Mouse (Mus musculus) kidney, embryonic 15.5 days (tissue): ENCODE data around the gene Osbpl7. TPM values are rescaled to one million over a fixed set of nuclear protein-coding genes. Genes with fewer than 3 reads are reported as not detected.

ENCODE experiments used
- ATAC-seq: fragments of 200-750 bp; cut with Nextera tagmentation; replicated peaks from 2 replicates; pipeline ENCODE4 v1.8.0; 2017; ENCODE audit warnings: moderate TSS enrichment; ENCODE audit not compliant: low FRiP score
- H3K27ac ChIP-seq: fragments of 300-500 bp; sonication (generic); 2 replicates; pipeline ENCODE4 v1.5.1; 2015; ENCODE audit warnings: mild to moderate bottlenecking, inconsistent platforms
- H3K27me3 ChIP-seq: fragments of 300-500 bp; sonication (generic); 2 replicates; pipeline ENCODE4 v1.6.1; 2015; ENCODE audit warnings: inconsistent platforms
- H3K36me3 ChIP-seq: fragments of 300-500 bp; sonication (generic); 2 replicates; pipeline ENCODE4 v1.6.1; 2015; ENCODE audit warnings: inconsistent platforms
- H3K4me1 ChIP-seq: fragments of 300-500 bp; sonication (generic); 2 replicates; pipeline ENCODE4 v1.6.1; 2015; ENCODE audit warnings: inconsistent platforms
- H3K4me2 ChIP-seq: fragments of 300-500 bp; sonication (generic); 2 replicates; pipeline ENCODE4 v1.6.1; 2015; ENCODE audit warnings: moderate library complexity, mild to moderate bottlenecking, inconsistent platforms
- H3K4me3 ChIP-seq: fragments of 300-500 bp; sonication (generic); replicated peaks from 2 replicates; pipeline ENCODE4 v1.5.1; 2015; ENCODE audit warnings: mild to moderate bottlenecking, inconsistent platforms
- H3K9ac ChIP-seq: fragments of 300-500 bp; sonication (generic); 2 replicates; pipeline ENCODE4 v1.6.1; 2015; ENCODE audit warnings: mild to moderate bottlenecking, inconsistent platforms
- H3K9me3 ChIP-seq: fragments of 300-500 bp; sonication (generic); replicated peaks from 2 replicates; pipeline ENCODE4 v1.6.1; 2016; ENCODE audit warnings: inconsistent platforms
- WGBS: fragments of 180-500 bp; shearing (Covaris S2); methylation state at CpG from one replicate; pipeline ENCODE4 v1.1.7; 2015; ENCODE audit warnings: mixed read lengths; 5-methylcytosine and 5-hydroxymethylcytosine counted together
- polyA plus RNA-seq: library from polyadenylated mRNA; unstranded; fragments of >200 nt; fragmentation: Nextera tagmentation; extraction: Ambion mirVana; gene quantifications from 2 replicates; pipeline ENCODE4 v1.2.1, GENCODE M21; 2015

The Osbpl7 gene
- 8.8 and 12.7 TPM in 2 replicates for polyA plus RNA-seq

DNA sequence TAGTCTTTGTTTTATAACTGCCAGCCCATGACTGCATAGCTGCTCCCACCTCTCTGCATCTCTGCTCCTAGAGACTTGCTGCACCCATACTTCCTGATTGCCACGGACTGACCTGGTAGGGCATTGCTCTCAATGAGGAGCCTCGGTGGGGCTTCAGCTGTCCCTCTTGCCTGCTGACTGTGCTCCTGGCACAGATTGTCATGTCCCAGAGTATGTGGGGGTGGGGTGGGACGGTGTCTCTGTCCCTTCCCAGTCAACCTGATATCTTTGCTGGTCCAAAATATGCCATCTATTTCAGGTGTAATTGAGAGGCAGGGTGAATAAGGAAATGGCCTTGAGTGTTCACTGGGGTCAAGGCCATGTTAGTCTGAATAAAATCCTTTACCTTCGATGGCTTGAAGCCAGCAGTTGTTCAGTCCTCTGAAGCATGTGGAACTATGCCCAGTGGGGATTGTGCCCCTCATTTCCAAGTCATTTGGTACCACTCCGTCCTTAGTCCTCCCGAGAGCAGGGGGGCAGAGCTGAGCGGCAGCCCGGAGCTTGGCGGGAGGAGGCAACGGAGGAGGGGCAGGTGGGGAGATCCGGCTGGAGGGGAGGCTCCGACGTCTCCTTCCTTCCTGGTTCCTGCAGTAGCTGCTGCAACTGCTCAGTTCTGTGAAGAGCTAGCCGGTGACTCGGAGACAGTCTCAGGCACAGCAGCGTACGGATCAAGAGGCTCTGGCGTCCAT lies at the start of gene Osbpl7:
TSS of gene Osbpl7 (plus strand) at position 413 of the 728 bp plus-strand sequence.
- WGBS: 6% methylated on average over 18 of the region's 18 CpGs
- Histone ChIP-seq H3K27ac (peak within 1 kb of the TSS; percentile 63), H3K27me3 (no peaks in the 10 kb centered on the region)

GRCm38 (mm10) chr11:97003170-97003569 lies 47.3 kb upstream of the Osbpl7 start:
- no peak for ATAC-seq
- Histone ChIP-seq H3K4me1 (peaks cover 13% of the 10 kb centered on the region), H3K27me3 (peaks cover 76% of the 10 kb centered on the region), H3K4me3 (no peak overlapping the region), H3K9ac (no peak overlapping the region), H3K4me2 (no peak overlapping the region), H3K9me3 (no peaks in the 10 kb centered on the region), H3K36me3 (no peaks in the 10 kb centered on the region), H3K27ac (no peak overlapping the region)
- 24% methylated on average over 5 of the region's 5 CpGs for WGBS

More for the DNA sequence above, at the start of gene Osbpl7:
- peak; percentile 70 for ATAC-seq
- Histone ChIP-seq H3K4me2 (peak within 1 kb of the TSS; percentile 88), H3K9me3 (no peaks in the 10 kb centered on the region; the same call in 1 of the 2 replicates), H3K36me3 (peaks cover 53% of the 10 kb centered on the region), H3K4me3 (peak within 1 kb of the TSS; percentile 63), H3K9ac (peak within 1 kb of the TSS; percentile 63), H3K4me1 (peaks cover 28% of the 10 kb centered on the region)

- 55% methylated on average over 9 of the region's 9 CpGs for WGBS
- H3K9me3 ChIP-seq: no peaks in the 10 kb centered on the region
- no peak for ATAC-seq
Observed at GRCm38 (mm10) chr11:97007093-97007794, 43.2 kb upstream of the Osbpl7 start.

GRCm38 (mm10) chr11:97009198-97009790 lies 41.1 kb upstream of the Osbpl7 start:
- no peak overlapping the region for H3K4me3 ChIP-seq
- H3K27me3 ChIP-seq: peaks cover 81% of the 10 kb centered on the region
- WGBS: 58% methylated on average over 8 of the region's 8 CpGs
- no peaks in the 10 kb centered on the region for H3K9me3 ChIP-seq
- H3K36me3 ChIP-seq: no peaks in the 10 kb centered on the region
- no peak for ATAC-seq
- H3K4me1 ChIP-seq: peaks cover 11% of the 10 kb centered on the region; the same call in 1 of the 2 replicates
- H3K9ac ChIP-seq: no peak overlapping the region
- H3K4me2 ChIP-seq: no peak overlapping the region
- H3K27ac ChIP-seq: no peak overlapping the region

More at GRCm38 (mm10) chr11:97007093-97007794, 43.2 kb upstream of the Osbpl7 start:
- Histone ChIP-seq H3K4me1 (peaks cover 14% of the 10 kb centered on the region; the same call in 1 of the 2 replicates), H3K9ac (no peak overlapping the region), H3K4me3 (no peak overlapping the region), H3K27me3 (peaks cover 79% of the 10 kb centered on the region), H3K36me3 (no peaks in the 10 kb centered on the region), H3K27ac (no peak overlapping the region), H3K4me2 (no peak overlapping the region)

- no peaks in the 10 kb centered on the region for H3K36me3 ChIP-seq
- 32% methylated on average over 8 of the region's 8 CpGs for WGBS
- H3K9ac ChIP-seq: no peak within 1 kb of the TSS
- H3K4me3 ChIP-seq: no peak within 1 kb of the TSS
- H3K9me3 ChIP-seq: no peaks in the 10 kb centered on the region
- ATAC-seq: no peak
- peaks cover 11% of the 10 kb centered on the region for H3K4me1 ChIP-seq
- H3K4me2 ChIP-seq: no peak within 1 kb of the TSS
- H3K27me3 ChIP-seq: peaks cover 98% of the 10 kb centered on the region
- no peak within 1 kb of the TSS for H3K27ac ChIP-seq
Observed at GRCm38 (mm10) chr11:97013121-97013670, 37.2 kb upstream of the Osbpl7 start, which contains the start of gene Sp6. Gene Sp6, plus strand, starts transcription at chr11:97013394.

DNA sequence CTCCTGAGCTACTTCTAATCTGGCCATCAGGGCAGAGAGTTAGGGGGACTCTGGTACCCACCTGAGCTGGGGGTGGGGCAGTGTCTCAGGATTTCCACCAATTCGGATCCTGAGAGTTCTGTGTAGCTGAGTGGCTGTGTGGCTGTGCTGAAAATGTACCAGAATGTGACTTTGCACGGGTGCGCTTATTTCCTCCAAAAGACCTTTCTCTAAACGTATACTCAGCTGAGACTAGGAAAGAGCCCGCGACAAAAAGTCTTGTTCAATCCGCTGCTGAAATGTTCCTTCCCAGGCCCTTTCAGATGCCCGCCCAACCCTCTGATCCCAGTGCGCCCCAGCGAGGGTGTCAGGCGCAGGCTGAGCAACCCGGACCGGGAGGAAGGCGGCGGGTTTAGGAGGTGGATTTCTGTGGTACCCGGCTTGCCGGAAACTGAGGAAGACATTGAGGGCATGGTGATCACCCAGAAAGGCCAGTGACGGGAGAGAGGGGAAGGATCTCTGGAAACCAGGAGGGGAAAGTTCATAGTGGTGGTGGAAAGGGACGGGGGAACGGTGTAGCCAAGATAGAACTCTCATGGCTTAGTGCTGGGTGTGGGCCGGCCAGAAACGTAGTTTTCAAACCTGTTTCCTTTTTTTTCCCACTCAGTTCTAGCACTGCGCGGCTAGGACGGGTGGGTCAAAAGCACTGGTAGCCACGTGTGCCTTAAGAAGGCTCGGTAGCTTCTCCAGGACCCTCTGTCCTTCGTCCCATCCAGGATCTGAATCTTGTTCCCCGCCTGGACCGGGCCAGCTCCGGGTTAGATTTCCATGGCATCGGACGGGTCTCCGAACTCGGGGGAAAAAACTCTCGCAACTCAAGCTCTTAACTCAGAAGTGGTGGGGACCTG lies 32.5 kb upstream of the Osbpl7 start:
- H3K9ac ChIP-seq: peak overlapping the region; percentile 35; the same call in 1 of the 2 replicates
- peaks cover 96% of the 10 kb centered on the region for H3K27me3 ChIP-seq
- ATAC-seq: no peak
- under 1% methylated on average over 36 of the region's 36 CpGs for WGBS
- no peak overlapping the region for H3K27ac ChIP-seq
- H3K4me2 ChIP-seq: peak overlapping the region; percentile 72
- H3K36me3 ChIP-seq: no peaks in the 10 kb centered on the region
- H3K4me1 ChIP-seq: peaks cover 50% of the 10 kb centered on the region
- H3K4me3 ChIP-seq: peak overlapping the region; percentile 44
- no peaks in the 10 kb centered on the region for H3K9me3 ChIP-seq

DNA sequence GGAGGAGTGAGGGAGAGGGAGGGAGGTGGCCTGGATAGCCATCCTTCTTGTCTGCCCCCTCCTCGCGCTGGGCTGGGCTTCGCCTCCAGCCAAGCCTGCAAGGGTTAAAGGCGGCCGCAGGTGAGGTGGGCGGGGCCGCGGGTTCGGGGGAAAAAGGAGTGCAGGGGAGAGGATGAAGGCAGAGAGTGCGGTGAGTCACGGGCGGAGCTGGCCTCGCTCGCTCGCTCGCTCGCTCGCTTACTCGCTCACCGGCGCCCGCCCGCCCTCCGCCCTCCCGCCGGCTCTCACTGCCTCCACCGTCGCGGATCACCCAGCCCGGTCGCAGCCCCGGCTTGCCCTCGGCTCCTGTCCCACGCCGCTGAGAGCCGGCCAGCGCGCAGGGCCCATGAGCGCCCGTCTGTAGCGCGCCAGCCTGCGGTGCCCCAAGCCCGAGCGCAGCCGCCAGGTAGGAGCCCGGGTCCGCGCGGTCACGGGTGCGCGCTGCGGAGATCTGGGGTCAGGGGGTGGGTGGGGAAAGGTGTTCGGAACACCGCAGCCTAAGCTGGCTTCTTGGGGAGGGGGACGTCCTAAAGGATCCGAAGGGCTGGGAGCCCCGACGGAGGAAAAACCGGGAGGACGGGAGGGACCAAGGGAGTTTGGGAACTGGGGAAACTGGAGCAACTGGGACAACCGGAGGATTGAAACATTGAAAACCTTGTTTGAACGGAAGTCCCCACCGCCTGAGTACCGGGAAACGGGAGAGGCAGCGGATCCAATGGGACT lies 31.7 kb upstream of the Osbpl7 start:
- peak overlapping the region; percentile 44 for H3K4me3 ChIP-seq
- no peaks in the 10 kb centered on the region for H3K9me3 ChIP-seq
- H3K27me3 ChIP-seq: peaks cover 96% of the 10 kb centered on the region
- H3K36me3 ChIP-seq: no peaks in the 10 kb centered on the region
- no peak overlapping the region for H3K27ac ChIP-seq
- H3K4me1 ChIP-seq: peaks cover 51% of the 10 kb centered on the region
- WGBS: under 1% methylated on average over 52 of the region's 68 CpGs
- peak overlapping the region; percentile 35; the same call in 1 of the 2 replicates for H3K9ac ChIP-seq
- ATAC-seq: 0 out of 2 replicates have a peak, but pooled peaks have one; percentile 14
- peak overlapping the region; percentile 72 for H3K4me2 ChIP-seq

GRCm38 (mm10) chr11:97019345-97019708 lies 31.1 kb upstream of the Osbpl7 start:
- Histone ChIP-seq H3K4me3 (peak overlapping the region; percentile 44), H3K4me2 (peak overlapping the region; percentile 72), H3K27ac (no peak overlapping the region), H3K9me3 (no peaks in the 10 kb centered on the region), H3K27me3 (peaks cover 96% of the 10 kb centered on the region), H3K9ac (no peak overlapping the region), H3K4me1 (peaks cover 52% of the 10 kb centered on the region), H3K36me3 (no peaks in the 10 kb centered on the region)
- no peak for ATAC-seq
- WGBS: 9% methylated on average over 13 of the region's 13 CpGs

- H3K9ac ChIP-seq: peak overlapping the region; percentile 60
- no peak overlapping the region for H3K27ac ChIP-seq
- peak; percentile 20 for ATAC-seq
- no peaks in the 10 kb centered on the region for H3K36me3 ChIP-seq
- peaks cover 82% of the 10 kb centered on the region for H3K27me3 ChIP-seq
- no peaks in the 10 kb centered on the region for H3K9me3 ChIP-seq
- WGBS: 1% methylated on average over 27 of the region's 27 CpGs
- peak overlapping the region; percentile 57 for H3K4me3 ChIP-seq
- H3K4me2 ChIP-seq: peak overlapping the region; percentile 96
- peaks cover 70% of the 10 kb centered on the region for H3K4me1 ChIP-seq
Observed at GRCm38 (mm10) chr11:97021121-97021765, 29.2 kb upstream of the Osbpl7 start.

- H3K27me3 ChIP-seq: peaks cover 75% of the 10 kb centered on the region
- ATAC-seq: peak; percentile 40
- no peaks in the 10 kb centered on the region for H3K36me3 ChIP-seq
- peak overlapping the region; percentile 57 for H3K4me3 ChIP-seq
- peaks cover 71% of the 10 kb centered on the region for H3K4me1 ChIP-seq
- peak overlapping the region; percentile 60 for H3K9ac ChIP-seq
- H3K9me3 ChIP-seq: no peaks in the 10 kb centered on the region
- H3K4me2 ChIP-seq: peak overlapping the region; percentile 96
- H3K27ac ChIP-seq: no peak overlapping the region
- WGBS: under 1% methylated on average over 50 of the region's 50 CpGs
Observed at GRCm38 (mm10) chr11:97021873-97022484, 28.4 kb upstream of the Osbpl7 start.
